Mouse (Mus musculus) ovary, adult 2 months (tissue): ENCODE measurements around the gene Mthfd2. TPM values are rescaled to one million over a fixed set of nuclear protein-coding genes. Genes with fewer than 3 reads are reported as not detected.

Source experiments
- polyA plus RNA-seq: library from polyadenylated mRNA; depleted of rRNA; stranded (reverse); fragments of >200 nt; gene quantifications from 2 replicates; pipeline ENCODE4 v1.2.3, GENCODE M21; 2012; rRNA removed

Gene Mthfd2
- polyA plus RNA-seq = 6.3 and 8.8 TPM in 2 replicates

DNA sequence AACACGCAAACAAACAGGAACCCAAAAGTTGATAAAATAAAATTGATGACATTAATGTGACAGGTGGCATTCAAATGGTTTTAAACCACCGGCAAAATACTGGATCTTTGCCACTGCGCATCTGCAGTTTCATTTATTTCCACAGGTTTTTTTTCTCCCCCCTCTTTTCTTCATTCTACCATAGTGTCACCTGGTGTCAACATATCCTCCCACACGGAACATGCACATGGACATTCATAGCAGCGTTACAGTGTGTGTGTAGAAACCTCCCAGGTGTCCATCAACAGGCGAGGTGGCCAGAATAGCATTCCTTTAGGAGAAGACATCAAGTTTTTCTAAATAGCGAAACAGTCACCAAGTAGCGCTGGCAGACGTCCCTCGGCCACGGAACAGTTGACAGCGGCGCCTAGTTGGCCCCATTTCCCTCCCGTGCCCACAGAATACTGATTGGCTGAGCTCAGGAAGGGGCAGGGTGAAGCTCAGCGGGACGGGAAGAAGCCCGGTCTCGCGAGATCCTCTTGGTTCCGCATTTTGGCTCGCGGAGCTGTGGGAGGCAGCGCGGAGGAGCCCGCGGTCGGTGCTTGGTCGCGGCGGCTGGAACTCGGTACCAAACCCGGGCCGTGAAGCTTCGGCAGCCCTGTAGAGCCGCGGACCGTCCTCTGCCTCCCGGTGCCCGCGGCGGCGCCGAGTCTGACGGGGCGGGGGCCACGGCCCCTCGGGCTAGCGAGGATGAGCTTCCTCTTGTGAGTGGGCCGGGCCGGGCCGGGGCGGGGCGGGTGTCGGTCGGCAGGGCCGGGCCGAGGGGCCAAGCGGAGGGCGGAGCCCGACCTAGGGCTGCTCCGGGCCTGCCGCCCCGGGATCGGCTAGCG lies at the start of gene Mthfd2, which contains the start of gene Mob1a:
Gene Mthfd2 (minus strand): TSS at position 384 of the 869 bp plus-strand sequence.
Gene Mob1a (plus strand): TSS at position 492 of the 869 bp plus-strand sequence.

DNA sequence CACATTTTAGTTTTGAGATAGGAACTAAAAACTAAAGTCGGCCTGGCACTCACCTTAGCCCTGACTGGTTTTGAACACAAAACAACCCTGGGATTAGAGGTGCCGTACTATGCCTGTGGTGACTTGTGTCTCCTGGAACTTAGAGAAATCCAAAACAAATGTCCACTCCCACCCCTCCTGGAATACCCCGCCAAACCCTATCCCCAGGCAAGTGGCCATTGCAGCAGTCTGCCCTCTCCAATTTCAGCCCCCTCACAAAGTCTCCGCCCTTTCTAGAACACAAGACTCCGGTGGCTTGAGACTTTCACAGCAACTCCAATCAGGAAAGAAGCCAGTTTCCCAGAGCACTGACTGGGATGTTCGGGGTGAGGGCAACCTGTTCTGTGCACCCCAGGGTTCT lies 23.2 kb upstream of the Mthfd2 start, which contains the start of gene Bola3:
Gene Bola3 (plus strand): TSS at position 275 of the 400 bp plus-strand sequence.

Other genes starting within 250 kb of the Mthfd2 start
- gene Pcgf1, start 248.0 kb downstream of the Mthfd2 start, polyA plus RNA-seq = 26.2 and 38.5 TPM in 2 replicates
- 18.9 and 19.3 TPM in 2 replicates for gene Lbx2, start 239.5 kb downstream of the Mthfd2 start, polyA plus RNA-seq
- 21.7 and 28.8 TPM in 2 replicates for gene Ccdc142, start 224.3 kb downstream of the Mthfd2 start, polyA plus RNA-seq
- 7.0 and 8.5 TPM in 2 replicates for gene Gm42688, start 224.3 kb downstream of the Mthfd2 start, polyA plus RNA-seq
- 98.5 and 124 TPM in 2 replicates for gene Mrpl53, start 216.9 kb downstream of the Mthfd2 start, polyA plus RNA-seq
- gene Mogs, start 210.4 kb downstream of the Mthfd2 start, polyA plus RNA-seq = 124 and 132 TPM in 2 replicates
- gene Wbp1, start 204.3 kb downstream of the Mthfd2 start, polyA plus RNA-seq = 174 and 210 TPM in 2 replicates
- gene Ino80b, start 200.5 kb downstream of the Mthfd2 start, polyA plus RNA-seq = 79.8 and 116 TPM in 2 replicates
- gene Rtkn, start 190.4 kb downstream of the Mthfd2 start, polyA plus RNA-seq = 65.5 and 80.1 TPM in 2 replicates
- 7.4 and 8.4 TPM in 2 replicates for gene Wdr54, start 169.5 kb downstream of the Mthfd2 start, polyA plus RNA-seq
- gene 1700003E16Rik, start 169.5 kb downstream of the Mthfd2 start, polyA plus RNA-seq = 4.1 and 4.4 TPM in 2 replicates
- gene Dctn1, start 160.0 kb downstream of the Mthfd2 start, polyA plus RNA-seq = 186 and 187 TPM in 2 replicates
- gene Slc4a5, start 106.1 kb downstream of the Mthfd2 start, polyA plus RNA-seq = 1.5 and 2.3 TPM in 2 replicates
- gene Mob1a, start 108 bp upstream of the Mthfd2 start, polyA plus RNA-seq = 20.7 and 74.5 TPM in 2 replicates
- gene Bola3, start 23.2 kb upstream of the Mthfd2 start, polyA plus RNA-seq = 5.5 and 9.7 TPM in 2 replicates
- gene Tet3, start 133.2 kb upstream of the Mthfd2 start, polyA plus RNA-seq = 12.4 and 13.2 TPM in 2 replicates
- 57.3 and 60.1 TPM in 2 replicates for gene Dguok, start 181.1 kb upstream of the Mthfd2 start, polyA plus RNA-seq
- 499 and 574 TPM in 2 replicates for gene Actg2, start 210.4 kb upstream of the Mthfd2 start, polyA plus RNA-seq
- gene Stambp, start 246.8 kb upstream of the Mthfd2 start, polyA plus RNA-seq = 10.4 and 14.2 TPM in 2 replicates